Mouse (Mus musculus): ENCODE measurements around the gene Zscan22.
"Not testable (repeated sequence)": the region's sequence is repeated elsewhere in the genome, so short reads cannot be mapped to it uniquely, and the experiment has no call there.

The Zscan22 gene

DNA sequence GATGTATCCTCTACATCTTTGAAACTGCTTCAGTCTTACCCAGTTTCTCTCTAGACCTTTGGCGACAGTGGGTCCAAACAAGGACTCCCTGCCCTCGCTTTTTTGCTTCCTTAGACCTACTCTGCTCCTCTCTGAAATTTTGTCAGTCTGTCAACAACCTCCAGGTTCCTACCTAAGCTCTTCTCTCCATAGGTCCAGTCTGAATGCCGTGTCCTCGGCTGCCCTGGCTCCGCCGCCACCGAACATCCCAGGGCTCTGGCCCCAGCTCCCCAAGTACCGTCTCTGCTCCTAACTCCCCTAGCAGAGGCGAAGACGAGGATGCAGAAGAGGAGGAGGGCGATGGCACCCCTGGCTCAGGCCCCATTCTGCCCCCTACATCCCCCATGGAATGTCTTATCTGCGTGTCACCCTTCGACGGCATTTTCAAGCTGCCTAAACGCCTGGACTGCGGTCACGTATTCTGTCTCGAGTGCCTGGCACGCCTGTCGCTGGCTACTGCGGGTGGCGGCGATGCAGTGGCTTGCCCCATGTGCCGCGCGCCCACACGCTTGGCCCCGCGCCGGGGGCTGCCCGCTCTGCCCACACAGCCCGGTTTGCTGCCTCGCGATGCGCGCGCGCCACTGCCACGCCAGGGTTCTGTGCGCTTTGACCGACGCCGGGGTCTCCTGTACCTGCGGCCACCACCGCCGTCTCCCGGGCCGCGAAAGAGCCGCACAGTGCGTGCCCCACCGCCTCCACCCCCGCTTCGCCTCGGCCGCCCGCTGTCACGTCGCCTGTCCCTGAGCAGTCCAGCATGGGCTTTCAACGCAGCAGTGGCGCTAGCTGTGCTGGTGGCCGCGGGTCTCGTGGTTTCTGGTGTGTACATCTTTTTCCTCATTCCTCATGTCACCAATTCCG lies 30.3 kb downstream of the Zscan22 start:
- peak; percentile 66 for DNase-seq (ENCODE audit: extremely low spot score)

DNA sequence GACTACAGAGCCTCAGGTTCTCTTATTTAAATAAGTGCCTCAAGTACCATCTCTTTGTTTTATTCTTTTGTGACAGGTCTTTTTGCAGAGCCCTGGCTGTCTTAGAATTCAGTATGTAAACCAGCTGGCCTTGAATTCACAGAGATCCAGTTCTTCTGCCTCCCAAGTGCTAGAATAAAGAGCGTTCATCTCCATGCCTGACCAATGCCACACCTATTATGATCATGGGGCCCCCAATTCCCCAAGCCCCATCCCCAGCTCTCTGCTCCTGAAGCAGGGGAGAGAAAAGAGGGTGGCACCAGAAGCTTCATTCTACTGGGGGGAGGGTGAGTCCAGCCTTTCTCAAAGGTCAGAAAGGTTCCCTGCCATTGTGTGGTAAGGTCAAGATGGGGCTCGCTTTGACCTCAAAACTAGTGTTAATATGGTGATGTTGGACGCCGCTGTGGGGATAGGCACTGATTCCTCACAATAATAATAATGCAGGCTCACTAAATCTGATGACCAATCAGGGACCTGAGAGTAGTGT lies 36.1 kb downstream of the Zscan22 start:
- DNase-seq (ENCODE audit: extremely low spot score), result no peak

DNA sequence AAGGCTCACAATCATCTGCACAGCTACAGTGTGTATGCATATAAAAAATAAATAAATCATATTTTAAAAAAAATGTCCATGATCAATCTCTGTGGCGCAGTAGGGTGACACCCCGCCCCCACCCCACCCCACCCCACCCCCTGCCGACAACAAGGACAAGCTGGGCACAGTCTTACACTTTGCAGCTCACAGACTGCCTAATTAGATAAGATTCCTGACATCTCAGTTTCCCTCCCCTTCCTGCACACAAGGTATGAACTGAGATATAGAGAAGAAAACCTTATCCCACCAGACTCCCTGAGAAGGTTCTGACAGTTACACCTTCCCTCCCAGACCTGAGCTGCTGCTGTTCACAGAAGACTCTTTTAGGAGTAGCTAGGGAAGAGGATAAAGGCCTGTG lies 37.2 kb downstream of the Zscan22 start:
- DNase-seq (ENCODE audit: extremely low spot score), result no peak

DNA sequence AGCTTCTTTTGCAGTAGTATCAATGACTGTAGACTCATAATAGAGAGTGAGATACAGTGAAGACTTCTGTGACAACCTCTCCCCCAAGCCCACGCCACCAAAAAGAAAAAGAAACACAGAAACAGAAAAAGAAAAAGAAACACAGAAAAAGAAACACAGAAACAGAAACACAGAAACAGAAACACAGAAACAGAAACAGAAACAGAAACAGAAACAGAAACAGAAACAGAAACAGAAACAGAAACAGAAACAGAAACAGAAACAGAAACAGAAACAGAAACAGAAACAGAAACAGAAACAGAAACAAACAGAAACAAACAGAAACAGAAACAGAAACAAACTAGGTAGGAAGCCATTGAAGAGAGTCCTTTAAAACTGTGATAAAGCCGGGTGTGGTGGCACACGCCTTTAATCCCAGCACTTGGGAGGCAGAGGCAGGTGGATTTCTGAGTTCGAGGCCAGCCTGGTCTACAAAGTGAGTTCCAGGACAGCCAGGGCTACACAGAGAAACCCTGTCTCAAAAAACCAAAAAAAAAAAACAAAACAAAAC lies 39.7 kb downstream of the Zscan22 start:
- not testable (repeated sequence) for DNase-seq (ENCODE audit: extremely low spot score)

DNA sequence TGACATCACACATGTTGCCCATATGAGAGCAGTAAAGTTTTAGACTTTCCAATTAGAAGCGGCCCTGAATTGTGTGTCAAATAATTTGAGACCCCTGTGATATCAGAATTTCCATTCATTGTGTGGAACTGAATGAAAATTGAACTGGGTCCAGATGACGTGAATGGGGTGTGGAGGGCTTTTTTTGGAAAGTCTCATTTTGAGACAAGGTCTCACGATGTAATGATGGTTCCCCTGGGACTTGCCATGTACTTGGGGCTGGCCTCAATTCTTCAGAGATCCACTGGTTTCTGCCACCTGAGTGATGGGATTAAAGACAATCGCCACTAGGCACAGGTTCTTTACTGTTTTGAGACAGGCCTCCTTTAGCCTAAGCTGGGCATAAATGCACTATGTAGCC lies 43.0 kb downstream of the Zscan22 start:
- no peak for DNase-seq (ENCODE audit: extremely low spot score)

DNA sequence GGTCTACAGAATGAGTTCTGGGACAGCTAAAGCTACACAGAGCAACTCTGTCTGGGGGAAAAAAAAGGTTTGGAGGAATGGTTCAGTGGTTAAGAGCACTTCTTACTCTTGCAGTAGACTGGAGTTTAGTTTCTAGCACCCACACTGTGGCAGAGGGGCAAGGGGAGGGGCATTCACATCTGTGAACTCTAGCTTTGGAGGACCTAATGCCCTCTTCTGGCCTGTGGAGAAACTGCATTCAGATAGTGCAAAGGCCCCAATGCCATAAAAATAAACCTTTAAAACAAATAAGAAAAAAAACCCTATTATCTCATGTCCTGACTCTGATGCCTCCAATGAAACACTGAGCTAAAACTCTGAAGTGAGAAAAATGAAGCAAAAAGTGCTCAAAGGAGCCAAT lies 45.9 kb downstream of the Zscan22 start:
- DNase-seq (ENCODE audit: extremely low spot score), result no peak

DNA sequence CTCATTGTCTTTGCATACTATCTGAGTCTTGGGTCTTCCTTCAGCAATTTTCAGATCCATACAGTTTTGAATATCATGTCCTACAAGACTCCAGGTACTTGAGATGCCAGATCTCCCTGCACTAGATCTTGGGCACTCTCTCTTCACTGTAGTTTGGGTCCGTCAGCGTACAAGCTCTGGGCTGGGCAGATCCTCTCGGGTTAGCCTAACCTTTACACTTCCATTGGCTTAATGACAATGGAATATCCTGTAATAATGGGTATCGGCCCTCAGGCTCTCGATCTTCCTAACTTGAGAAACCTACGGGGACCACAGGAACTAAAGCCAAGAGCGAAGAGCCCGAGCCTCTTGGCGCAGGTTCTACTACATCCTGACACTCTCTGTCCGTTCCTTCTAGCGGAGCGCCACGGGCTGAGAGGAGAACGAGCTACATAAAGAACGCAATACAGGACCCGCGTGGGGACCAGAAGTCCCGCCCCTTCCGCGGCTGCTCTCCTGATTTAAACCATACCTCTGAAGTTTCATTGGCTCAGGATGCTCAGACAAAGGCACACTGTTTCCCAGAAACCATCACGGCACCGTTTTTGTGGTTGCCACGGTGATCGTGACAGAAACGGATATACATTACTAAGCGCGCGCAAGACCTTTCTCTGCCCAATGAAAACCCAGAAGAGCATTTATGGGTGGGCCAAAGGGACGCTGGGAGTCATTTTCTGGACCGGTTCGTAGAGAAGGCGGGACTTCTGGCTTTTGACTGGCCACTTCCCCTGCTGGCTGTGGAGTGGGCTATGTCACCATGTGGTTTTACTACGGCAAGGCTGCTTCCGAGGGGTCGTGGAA lies 51.6 kb downstream of the Zscan22 start:
- DNase-seq (ENCODE audit: extremely low spot score), result peak; percentile 92

DNA sequence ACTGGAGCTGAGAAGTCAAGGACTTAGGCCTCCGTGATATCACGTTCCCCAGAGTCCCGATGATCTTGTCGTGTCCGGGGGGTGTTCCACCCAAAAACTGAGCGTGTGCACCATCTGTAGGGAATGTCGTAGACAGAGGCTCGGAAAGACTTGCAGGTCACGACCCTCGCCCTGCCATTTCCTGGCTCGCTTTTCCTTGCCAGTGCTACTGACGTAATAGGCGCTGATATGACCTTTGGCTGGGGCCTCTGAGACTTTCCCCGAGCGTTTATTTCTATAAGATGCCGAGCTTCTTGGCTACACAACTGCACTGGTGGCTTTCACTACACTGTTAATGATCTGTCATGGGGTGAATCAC lies 52.2 kb downstream of the Zscan22 start:
- no peak for DNase-seq (ENCODE audit: extremely low spot score)

DNA sequence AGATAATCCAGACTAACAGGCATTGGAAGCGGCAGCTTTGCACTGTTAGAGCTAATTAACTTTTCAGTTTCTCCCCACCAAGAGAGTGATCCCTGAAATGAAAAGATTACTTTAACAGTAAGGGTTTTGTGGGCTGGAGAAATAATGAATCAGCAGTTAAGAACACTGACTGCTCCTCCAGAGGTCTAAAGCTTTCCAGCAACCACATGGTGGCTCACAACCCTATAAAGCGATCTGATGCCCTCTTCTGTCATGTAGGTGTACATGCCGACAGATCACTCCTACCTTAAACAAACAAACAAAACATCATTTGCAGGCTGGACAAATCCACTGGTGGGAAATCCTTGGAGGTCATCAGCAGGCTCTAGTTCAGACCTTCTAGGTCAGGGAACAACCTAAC lies 57.3 kb downstream of the Zscan22 start:
- DNase-seq (ENCODE audit: extremely low spot score), result no peak

DNA sequence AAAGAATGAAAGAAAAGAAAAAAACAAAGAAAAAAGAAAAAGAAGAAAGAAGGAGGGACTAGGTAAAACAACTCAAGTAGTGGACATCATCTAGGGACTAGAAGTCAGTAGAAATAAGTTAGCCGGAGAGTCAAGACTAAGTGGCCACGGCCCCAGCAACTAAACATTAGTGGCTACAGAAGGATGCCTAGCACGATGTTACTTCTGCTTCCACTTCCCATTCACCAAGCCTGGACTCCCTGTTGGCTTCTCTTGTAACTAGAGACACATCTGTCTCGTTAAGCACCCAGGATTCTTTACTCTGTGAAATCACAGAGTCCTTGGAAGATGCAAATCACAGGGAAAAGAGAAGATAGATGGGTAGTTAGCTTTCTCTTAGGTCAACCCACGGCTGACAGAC lies 59.9 kb downstream of the Zscan22 start:
- DNase-seq (ENCODE audit: extremely low spot score), result no peak
